Mouse (Mus musculus) brain, embryonic 14.5 days (tissue): ENCODE measurements around the gene Msi2. TPM values are rescaled to one million over a fixed set of nuclear protein-coding genes. Genes with fewer than 3 reads are reported as not detected.

Experiments
- DNase-seq: peaks from one replicate; pipeline ENCODE4 v3.0.0-alpha.2; 2011; ENCODE audit warnings: low read depth
- CTCF ChIP-seq: fragments of 200-500 bp; IDR thresholded peaks from 2 replicates; pipeline ENCODE4 v1.5.1; 2012; ENCODE audit warnings: inconsistent platforms, mild to moderate bottlenecking, moderate library complexity, borderline replicate concordance; ENCODE audit not compliant: insufficient read depth, insufficient read length; ENCODE audit errors: extremely low read depth
- POLR2A ChIP-seq: fragments of 200-500 bp; IDR thresholded peaks from 2 replicates; pipeline ENCODE4 v1.6.1; 2012; ENCODE audit warnings: mild to moderate bottlenecking, inconsistent platforms, borderline replicate concordance; ENCODE audit not compliant: poor library complexity, insufficient read depth, insufficient read length, severe bottlenecking; ENCODE audit errors: extremely low read depth
- polyA plus RNA-seq: library from polyadenylated mRNA; depleted of rRNA; stranded (reverse); fragments of >200 nt; gene quantifications from 2 replicates; pipeline ENCODE4 v1.2.3, GENCODE M21; 2012

Msi2 gene
- polyA plus RNA-seq, 1 experiment: 90.4 TPM

- peak; percentile 46 for DNase-seq
- TF ChIP-seq CTCF: no peak
- TF ChIP-seq POLR2A: no peak
These were observed 194.8 kb downstream of the Msi2 start for GRCm38 (mm10) chr11:88523511-88523910.

- DNase-seq: no peak
- TF ChIP-seq CTCF (no peak), POLR2A (no peak)
These were observed 196.2 kb downstream of the Msi2 start for GRCm38 (mm10) chr11:88522114-88522513.

GRCm38 (mm10) chr11:88520951-88521730 is 197.2 kb downstream of the Msi2 start:
- DNase-seq: peak; percentile 87
- TF ChIP-seq POLR2A (no peak), CTCF (no peak)

GRCm38 (mm10) chr11:88518361-88518760 is 200.0 kb downstream of the Msi2 start:
- DNase-seq: no peak
- TF ChIP-seq CTCF (no peak), POLR2A (no peak)

GRCm38 (mm10) chr11:88516596-88517485 is 201.5 kb downstream of the Msi2 start:
- no peak for DNase-seq
- TF ChIP-seq CTCF: no peak
- TF ChIP-seq POLR2A: no peak

- no peak for DNase-seq
- no peak for TF ChIP-seq CTCF
These were observed 202.4 kb downstream of the Msi2 start for GRCm38 (mm10) chr11:88515736-88516583.

- DNase-seq: peak; percentile 69
- TF ChIP-seq CTCF (no peak), POLR2A (no peak)
These were observed 203.0 kb downstream of the Msi2 start for GRCm38 (mm10) chr11:88515267-88515666.

GRCm38 (mm10) chr11:88514151-88514926 is 204.0 kb downstream of the Msi2 start:
- DNase-seq: no peak
- TF ChIP-seq POLR2A (no peak), CTCF (no peak)

- no peak for TF ChIP-seq POLR2A
- peak; percentile 64 for TF ChIP-seq CTCF
- DNase-seq: peak; percentile 79
These were observed 205.7 kb downstream of the Msi2 start for GRCm38 (mm10) chr11:88512580-88512979.

GRCm38 (mm10) chr11:88510282-88510850 is 207.9 kb downstream of the Msi2 start:
- DNase-seq: no peak
- TF ChIP-seq CTCF: no peak
- no peak for TF ChIP-seq POLR2A
